Comparison of ENCODE assay signal across 23 mouse cellular contexts in the genomic region with DNA sequence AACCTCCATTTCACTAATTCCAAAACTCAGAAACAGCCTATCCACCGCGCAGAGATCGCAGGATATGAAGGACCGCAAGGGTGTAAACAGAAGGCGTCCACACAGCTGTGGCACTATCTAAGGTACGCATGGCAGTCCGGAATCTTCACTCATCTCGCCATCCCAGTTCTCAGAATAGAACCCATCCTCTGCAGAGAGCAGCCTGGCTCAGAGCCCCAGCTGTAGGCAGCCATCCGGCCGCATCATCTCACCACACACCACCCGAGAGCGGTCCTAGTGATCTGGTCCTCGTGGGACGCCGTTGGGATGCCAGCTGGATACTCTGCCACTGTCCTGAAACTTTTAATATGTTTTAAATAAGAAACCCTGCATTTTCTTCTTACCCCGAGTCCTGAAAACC. TPM values are rescaled to one million over a fixed set of nuclear protein-coding genes. Genes with fewer than 3 reads are reported as not detected.
DNase-seq lines count a peak whose midpoint lies in the region; ATAC-seq and TF ChIP-seq lines count a peak whose summit lies in the region.
"Had no signal": no experiment of that assay in that cellular context is flagged by ENCODE, and none has a peak within 500 bp of the region (broad histone marks: within the 10 kb centered on the region; RNA-seq: fewer than 3 reads in every experiment).

No protein-coding gene starts in this region.

- no peaks in the 10 kb centered on the region for H3K36me3 ChIP-seq in testis, adult 2 months (ENCODE audit: control insufficient read depth, insufficient read depth, low read length)
- H3K36me3 ChIP-seq in hindbrain, embryonic 13.5 days: no peaks in the 10 kb centered on the region
- H3K36me3 ChIP-seq: forebrain, embryonic 12.5 days; G1E; heart, embryonic 15.5 days had no signal

- peak overlapping the region; percentile 46 for H3K4me3 ChIP-seq in testis, adult 2 months (ENCODE audit: control insufficient read depth, low read depth, low read length)
- H3K4me3 ChIP-seq in hindbrain, embryonic 13.5 days: no peak overlapping the region
- H3K4me3 ChIP-seq: embryonic facial prominence, embryonic 13.5 days; forebrain, embryonic 12.5 days; heart, embryonic 10.5 days; heart, embryonic 15.5 days had no signal

- H3K27ac ChIP-seq in testis, adult 2 months (ENCODE audit: control insufficient read depth, insufficient read depth, low read depth, low read length): peak overlapping the region; percentile 43
- H3K27ac ChIP-seq in hindbrain, embryonic 13.5 days: no peak overlapping the region
- H3K27ac ChIP-seq: embryonic facial prominence, embryonic 13.5 days; forebrain, embryonic 12.5 days; heart, embryonic 10.5 days; heart, embryonic 15.5 days; hindbrain, embryonic 14.5 days had no signal

- no peak overlapping the region for H3K9ac ChIP-seq in hindbrain, embryonic 13.5 days
- H3K9ac ChIP-seq: embryonic facial prominence, embryonic 13.5 days; forebrain, embryonic 12.5 days; heart, embryonic 15.5 days; hindbrain, embryonic 14.5 days had no signal

- H3K4me2 ChIP-seq in hindbrain, embryonic 13.5 days: no peak overlapping the region
- H3K4me2 ChIP-seq: embryonic facial prominence, embryonic 13.5 days; forebrain, embryonic 12.5 days; heart, embryonic 15.5 days; hindbrain, embryonic 14.5 days had no signal

- no peak for ATAC-seq in hindbrain, embryonic 13.5 days (ENCODE audit: low FRiP score)
- ATAC-seq: CD4-positive, CD25-positive, alpha-beta regulatory T cell, adult 4 months; forebrain, embryonic 16.5 days had no signal

- H3K4me1 ChIP-seq in testis, adult 2 months (ENCODE audit: control insufficient read depth, insufficient read depth, low read length): peaks cover 2% of the 10 kb centered on the region; the same call in 1 of the 2 replicates
- peaks cover 5% of the 10 kb centered on the region for H3K4me1 ChIP-seq in hindbrain, embryonic 13.5 days (replicated peaks)
- H3K4me1 ChIP-seq: heart, embryonic 10.5 days had no signal

- H3K27me3 ChIP-seq in testis, adult 2 months (ENCODE audit: control insufficient read depth, insufficient read depth, low read length): no peaks in the 10 kb centered on the region
- H3K27me3 ChIP-seq in hindbrain, embryonic 13.5 days: no peaks in the 10 kb centered on the region
- H3K27me3 ChIP-seq: embryonic facial prominence, embryonic 13.5 days; forebrain, embryonic 12.5 days; heart, embryonic 15.5 days had no signal

- 95% methylated on average over 16 of the region's 16 CpGs for WGBS in hindbrain, embryonic 13.5 days

- peak; percentile 27 for DNase-seq in cerebellum, adult 11-12 months
- DNase-seq in cerebellum, postnatal 14 days: no peak
- DNase-seq in frontal cortex, postnatal 36 days (ENCODE audit: low spot score in 2 of 2): peak; percentile 34 to 46
- no peak for DNase-seq in frontal cortex, postnatal 25 days (ENCODE audit: low spot score in 2 of 2)
- DNase-seq in testis, postnatal 10 days (ENCODE audit: low spot score): no peak
- DNase-seq in urinary bladder, postnatal 14 days (ENCODE audit: low spot score): no peak
- DNase-seq: adrenal gland, adult 8-10 months; B cell, adult 2 months; cerebellum, adult 11 months; cerebellum, postnatal 25 days; gastrocnemius, postnatal 10 days; heart, adult 18-20 months; heart, postnatal 14 days had no signal

- H3K9me3 ChIP-seq in hindbrain, embryonic 13.5 days: no peaks in the 10 kb centered on the region; the same call in 1 of the 2 replicates
- H3K9me3 ChIP-seq: embryonic facial prominence, embryonic 13.5 days; heart, embryonic 10.5 days; heart, embryonic 15.5 days had no signal

- no peak for TF ChIP-seq POLR2A in testis, adult 2 months (IDR thresholded peaks at IDR 0.05; ENCODE audit: control insufficient read depth, low read depth, low read length)

- TF ChIP-seq CTCF in testis, adult 2 months (IDR thresholded peaks at IDR 0.05; ENCODE audit: control insufficient read depth, insufficient read depth, insufficient replicate concordance, low read depth, low read length): no peak

RNA-seq across cellular contexts. Expression of a gene that starts 54.7 kb away (rescaled TPM):
- polyA plus RNA-seq in testis, adult 2 months (2012; rRNA removed): 27.7 and 33.5 TPM in 2 replicates
- 3.7 and 3.9 TPM in 2 replicates for polyA plus RNA-seq in hindbrain, embryonic 13.5 days (2015; fragmentation: Nextera tagmentation; extraction: Ambion mirVana)
- polyA plus RNA-seq: G1E had no signal

Comparison
In these comparisons a context has a peak if more than half of its experiments do, and no peak if none do; other contexts are left out.
1. DNase-seq: peak in cerebellum, adult 11-12 months (single experiment) and frontal cortex, postnatal 36 days (2 of 2); none in cerebellum, postnatal 14 days (0 of 2), frontal cortex, postnatal 25 days (0 of 2), testis, postnatal 10 days (single experiment) and urinary bladder, postnatal 14 days (single experiment).